Mouse (Mus musculus) R1 (cell line): ENCODE results near the gene Pcsk5.

ENCODE experiments used
- DNase-seq: peaks from one replicate; pipeline ENCODE4 v3.0.0-alpha.2; 2018; ENCODE audit warnings: low read depth, low spot score

Pcsk5 gene

GRCm38 (mm10) chr19:17741465-17741864 is 96.0 kb downstream of the Pcsk5 start:
- no peak for DNase-seq

- DNase-seq, result no peak
These were observed 104.7 kb downstream of the Pcsk5 start for GRCm38 (mm10) chr19:17732676-17733277.

GRCm38 (mm10) chr19:17717066-17717465 is 120.4 kb downstream of the Pcsk5 start:
- no peak for DNase-seq

GRCm38 (mm10) chr19:17715281-17715955 is 122.0 kb downstream of the Pcsk5 start:
- peak; percentile 1 for DNase-seq

GRCm38 (mm10) chr19:17691626-17692025 is 145.8 kb downstream of the Pcsk5 start:
- DNase-seq, result no peak

- no peak for DNase-seq
These were observed 159.1 kb downstream of the Pcsk5 start for GRCm38 (mm10) chr19:17678371-17678770.

GRCm38 (mm10) chr19:17662676-17663075 is 174.8 kb downstream of the Pcsk5 start:
- no peak for DNase-seq

GRCm38 (mm10) chr19:17662271-17662670 is 175.2 kb downstream of the Pcsk5 start:
- no peak for DNase-seq

- DNase-seq, result no peak
These were observed 178.1 kb downstream of the Pcsk5 start for GRCm38 (mm10) chr19:17659321-17659720.

GRCm38 (mm10) chr19:17650831-17651502 is 186.5 kb downstream of the Pcsk5 start:
- no peak for DNase-seq

- no peak for DNase-seq
These were observed 187.5 kb downstream of the Pcsk5 start for GRCm38 (mm10) chr19:17649967-17650366.

GRCm38 (mm10) chr19:17643128-17643797 is 194.2 kb downstream of the Pcsk5 start:
- no peak for DNase-seq

GRCm38 (mm10) chr19:17635984-17636383 is 201.4 kb downstream of the Pcsk5 start:
- DNase-seq, result no peak

GRCm38 (mm10) chr19:17615646-17616045 is 221.8 kb downstream of the Pcsk5 start:
- no peak for DNase-seq

GRCm38 (mm10) chr19:17606510-17606909 is 230.9 kb downstream of the Pcsk5 start:
- DNase-seq, result no peak

- DNase-seq, result no peak
These were observed 231.3 kb downstream of the Pcsk5 start for GRCm38 (mm10) chr19:17606093-17606492.

GRCm38 (mm10) chr19:17603322-17603721 is 234.1 kb downstream of the Pcsk5 start:
- DNase-seq, result no peak

- DNase-seq, result no peak
These were observed 237.1 kb downstream of the Pcsk5 start for GRCm38 (mm10) chr19:17600347-17600746.

GRCm38 (mm10) chr19:17592790-17593189 is 244.6 kb downstream of the Pcsk5 start:
- no peak for DNase-seq

GRCm38 (mm10) chr19:17591335-17591734 is 246.1 kb downstream of the Pcsk5 start:
- DNase-seq, result no peak

GRCm38 (mm10) chr19:17590314-17590713 is 247.1 kb downstream of the Pcsk5 start:
- no peak for DNase-seq

GRCm38 (mm10) chr19:17577412-17577811 is 260.0 kb downstream of the Pcsk5 start:
- no peak for DNase-seq
